Mouse (Mus musculus) heart, postnatal 14 days (tissue): Measurements from ENCODE around the gene Zfp819. TPM values are rescaled to one million over a fixed set of nuclear protein-coding genes. Genes with fewer than 3 reads are reported as not detected.
"Not testable (repeated sequence)": the region's sequence is repeated elsewhere in the genome, so short reads cannot be mapped to it uniquely, and the experiment has no call there.

ENCODE experiments used
- DNase-seq, 2 experiments: peaks; one replicate each; pipeline ENCODE4 v3.0.0; 2021 to 2022
- intact Hi-C: fragments of 180-260 bp; cut with DNase I; formaldehyde crosslinking; loops from one replicate; pipeline ENCODE4 v1.15.1; 2025
- total RNA-seq, 2 experiments: library from RNA; stranded (reverse); gene quantifications; 2 replicates each; pipeline ENCODE4 v1.2.3; 2021

The Zfp819 gene
- total RNA-seq, 2 experiments from 2014 or later: not detected

DNA sequence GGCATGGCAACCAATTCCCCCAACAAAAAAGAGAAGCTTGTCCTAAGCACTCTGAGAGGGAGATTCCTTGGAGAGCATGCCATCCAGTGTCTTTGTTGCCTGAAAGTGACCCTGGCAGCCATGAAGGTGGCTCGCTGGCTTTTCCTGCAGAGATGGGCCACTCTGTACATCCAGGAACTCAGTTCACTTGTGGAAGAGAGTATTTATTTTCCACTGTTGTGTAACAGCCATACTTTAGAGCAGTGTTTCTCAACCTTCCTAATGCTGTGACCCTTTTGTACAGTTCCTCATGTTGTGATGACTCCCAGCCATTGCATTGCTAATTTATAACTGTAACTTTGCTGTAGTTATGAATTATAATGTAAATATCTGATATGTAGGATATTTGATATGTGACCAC, 30.1 kb downstream of the Zfp819 start:
- DNase-seq: no peak
- intact Hi-C loops: no loop called here

DNA sequence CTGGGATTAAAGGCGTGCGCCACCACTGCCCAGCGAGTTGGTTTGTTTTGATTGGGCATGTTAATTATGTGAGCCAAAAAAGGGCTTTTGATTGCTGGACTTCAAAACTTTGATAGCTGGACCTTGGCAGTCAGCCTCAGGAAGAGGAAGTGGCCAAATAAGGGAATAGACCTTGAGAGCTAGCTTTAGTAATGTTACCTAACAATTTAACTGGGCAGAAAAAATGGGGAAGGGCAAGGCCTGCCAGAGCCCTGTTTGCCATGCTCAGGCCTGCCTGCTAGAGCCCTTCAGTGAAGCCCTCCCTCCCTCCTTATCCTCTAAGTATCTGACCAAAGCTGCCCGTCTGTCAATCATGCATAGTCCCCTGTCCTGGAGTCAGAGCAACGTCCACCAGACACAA, 35.6 kb downstream of the Zfp819 start:
- intact Hi-C loops: no loop called here
- no peak for DNase-seq

DNA sequence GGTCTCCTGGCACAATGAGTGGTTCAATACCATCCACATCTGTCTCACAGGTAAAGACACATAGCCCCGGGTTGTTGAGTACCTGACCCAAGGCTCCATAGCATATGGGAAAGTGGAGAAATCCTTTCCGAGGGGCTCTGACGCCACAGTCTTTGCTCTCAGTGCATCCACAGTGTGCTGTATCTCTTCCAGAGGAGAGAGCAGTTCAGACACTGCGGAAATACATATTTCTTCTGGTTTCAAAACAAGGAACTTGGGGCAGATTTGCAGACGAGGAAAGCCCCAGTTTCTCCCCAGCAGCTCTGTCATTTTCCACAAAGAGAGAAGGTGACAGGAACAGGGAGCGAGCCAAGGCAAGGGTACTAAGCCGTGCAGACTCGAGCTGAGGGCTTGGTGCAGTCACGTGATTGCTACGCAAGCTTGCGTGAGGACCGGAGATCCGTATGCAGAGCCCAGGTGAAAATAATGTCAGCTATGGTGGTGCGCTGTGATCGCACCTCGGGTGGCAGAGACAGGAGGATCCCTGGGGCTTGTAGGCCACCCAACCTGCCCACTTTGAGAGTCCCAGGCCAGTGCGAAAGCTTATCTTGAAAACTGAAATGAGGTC, 36.2 kb downstream of the Zfp819 start:
- no peak for DNase-seq
- intact Hi-C loops: no loop called here

DNA sequence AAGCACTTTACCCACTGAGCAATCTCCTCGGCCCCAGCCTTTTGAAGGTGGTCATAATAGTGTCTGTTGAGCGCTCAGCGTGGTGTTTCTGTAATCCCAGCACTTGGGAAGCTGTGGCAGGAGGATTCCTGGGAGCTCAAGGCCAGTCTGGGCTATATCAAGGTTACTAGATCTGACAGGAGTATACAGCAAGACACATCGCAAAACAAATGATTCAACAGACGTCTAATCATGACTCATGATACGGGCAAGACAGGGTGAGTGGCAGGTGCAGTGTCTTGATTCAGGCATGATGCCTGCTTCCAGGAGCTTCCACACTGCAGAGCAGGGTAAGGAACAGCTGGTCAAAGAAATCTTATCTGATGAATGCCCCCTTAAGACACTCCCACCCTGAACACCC, 45.7 kb downstream of the Zfp819 start:
- intact Hi-C loops: no loop called here
- no peak for DNase-seq

DNA sequence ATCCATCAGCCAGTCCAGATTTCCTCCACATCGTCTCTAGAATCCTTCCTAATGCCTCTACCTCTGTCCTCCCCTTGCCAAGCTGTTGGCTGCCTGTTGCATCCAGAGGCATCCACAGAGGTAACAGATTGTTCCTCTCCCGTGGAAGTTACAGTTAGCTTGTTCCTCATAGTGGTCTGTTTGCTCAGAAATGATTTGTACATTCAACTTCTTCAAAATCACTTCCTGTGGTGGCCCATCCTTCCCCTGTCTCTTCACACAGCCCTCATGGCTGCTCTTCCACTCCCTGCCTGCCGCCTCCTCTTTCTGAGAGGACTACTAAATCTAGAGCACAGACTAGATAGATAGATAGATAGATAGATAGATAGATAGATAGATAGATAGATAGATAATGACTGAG, 47.5 kb downstream of the Zfp819 start:
- no peak for DNase-seq
- intact Hi-C loops: no loop called here

DNA sequence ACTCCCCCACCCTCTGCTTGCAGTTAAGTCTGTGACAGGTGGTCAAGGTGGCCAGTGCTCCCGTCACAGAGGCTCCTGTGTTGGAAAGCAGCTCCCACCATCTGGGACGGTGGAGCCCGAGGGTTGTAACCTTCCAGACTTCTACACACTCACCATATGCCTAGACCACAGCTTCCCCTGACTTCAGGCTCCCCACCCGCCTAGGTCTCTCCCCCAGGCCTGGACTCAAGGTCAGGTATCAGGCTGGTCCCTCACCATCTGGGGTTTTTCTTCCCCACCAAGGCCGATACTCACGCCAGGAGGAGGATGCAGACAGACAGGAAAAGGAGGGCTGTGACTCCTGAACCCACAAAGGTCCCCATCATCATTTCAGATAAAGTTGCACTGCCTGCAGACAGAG, 49.3 kb downstream of the Zfp819 start:
- intact Hi-C loops: no loop called here
- DNase-seq: no peak

DNA sequence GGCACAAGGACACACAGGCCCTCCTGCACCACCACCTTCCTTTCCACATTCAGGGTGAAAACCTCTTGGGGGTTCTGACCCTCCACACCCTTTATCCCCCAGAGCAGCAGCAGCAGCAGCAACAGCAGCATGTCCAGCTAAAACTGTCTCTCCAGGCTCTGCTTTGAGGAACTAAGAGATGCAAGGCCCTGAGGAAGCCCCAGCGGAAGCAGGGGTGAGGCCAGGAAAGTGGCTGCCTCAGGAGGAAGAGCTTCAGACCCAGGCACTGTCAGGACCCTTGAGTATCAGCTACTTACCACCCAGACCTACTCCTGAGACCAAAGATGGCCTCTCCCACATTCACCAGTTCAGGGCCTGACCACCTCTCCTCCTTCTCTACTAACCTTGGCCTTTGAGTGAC, 53.0 kb downstream of the Zfp819 start, which contains the start of gene Siglece:
Gene Siglece (minus strand): TSS at position 160 of the 400 bp plus-strand sequence.
- no peak for DNase-seq
- intact Hi-C loops: no loop called here

DNA sequence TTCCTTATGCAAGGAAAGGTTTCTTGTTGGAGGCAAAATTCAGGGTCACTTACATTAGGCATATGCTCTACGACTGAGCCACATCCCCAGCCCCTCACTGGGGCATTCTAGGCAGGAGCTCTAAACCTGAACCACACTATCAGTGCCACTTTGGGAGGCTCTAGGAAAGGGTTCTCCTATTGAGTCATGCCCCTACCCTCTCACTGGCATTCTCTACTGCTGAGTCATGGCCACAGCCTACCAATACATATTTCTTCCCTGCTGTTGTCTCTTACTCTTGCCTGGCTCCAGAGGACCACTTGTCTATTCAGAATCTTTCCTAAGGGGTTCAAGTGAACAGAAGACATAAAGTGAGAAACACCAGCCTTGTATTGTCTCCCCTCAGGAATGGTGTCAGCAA, 55.8 kb downstream of the Zfp819 start:
- DNase-seq: no peak
- intact Hi-C loops: no loop called here

DNA sequence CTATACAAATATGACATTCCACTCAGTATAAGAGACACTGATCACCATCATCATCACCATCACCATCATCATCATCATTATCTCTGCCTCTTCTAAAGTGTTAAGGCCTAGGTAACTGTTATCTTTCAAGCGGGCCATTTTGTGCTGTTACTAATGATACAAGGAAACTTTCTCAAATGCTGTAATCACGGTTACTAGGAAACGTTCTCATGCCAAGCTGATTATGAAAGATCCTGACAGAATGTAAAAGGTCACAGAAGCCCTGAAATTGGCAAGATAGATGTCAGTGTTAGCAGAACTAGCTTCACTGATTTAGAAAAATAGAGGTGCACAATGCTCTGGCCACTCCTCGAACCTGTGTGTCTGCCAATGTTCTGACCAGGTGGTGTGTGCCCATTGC, 60.3 kb downstream of the Zfp819 start:
- DNase-seq, intact Hi-C loops: not testable (repeated sequence)

Other genes with a start within 250 kb of the Zfp819 start
- gene Siglecg, start 199.0 kb upstream of the Zfp819 start, total RNA-seq: under 1 TPM; 0.27 to 0.31 TPM
- not detected for gene Lim2, start 179.5 kb upstream of the Zfp819 start, total RNA-seq
- gene Nkg7, start 170.1 kb upstream of the Zfp819 start, total RNA-seq: not detected
- gene Cldnd2, start 166.4 kb upstream of the Zfp819 start, total RNA-seq: not detected
- 1,000 to 10,000 TPM; 1,151 to 1,177 TPM for gene Etfb, start 163.1 kb upstream of the Zfp819 start, total RNA-seq
- gene Gm45233, start 163.0 kb upstream of the Zfp819 start, total RNA-seq: 1 to 10 TPM in 1 of 2 experiments, under 1 TPM in 1; 0.45 to 1.5 TPM
- 1 to 10 TPM; 2.1 to 3.5 TPM for gene Vsig10l, start 144.0 kb upstream of the Zfp819 start, total RNA-seq
- under 1 TPM; 0.24 to 0.36 TPM for gene Iglon5, start 117.1 kb upstream of the Zfp819 start, total RNA-seq
- gene 4931406B18Rik, start 101.2 kb upstream of the Zfp819 start, total RNA-seq: not detected
- gene Cd33, start 62.7 kb upstream of the Zfp819 start, total RNA-seq: 1 to 10 TPM; 3.7 to 4.1 TPM
- under 1 TPM; 0.98 to 1.00 TPM for gene Zfp658, start 44.9 kb upstream of the Zfp819 start, total RNA-seq
- gene Zfp719, start 27.6 kb upstream of the Zfp819 start, total RNA-seq: 1 to 10 TPM; 5.8 to 7.3 TPM
- not detected for gene Ceacam18, start 27.5 kb downstream of the Zfp819 start, total RNA-seq
- 1 to 10 TPM; 1.2 TPM for gene Siglece, start 53.0 kb downstream of the Zfp819 start, total RNA-seq
- gene Ctu1, start 64.8 kb downstream of the Zfp819 start, total RNA-seq: 1 to 10 TPM; 3.9 to 4.0 TPM
- not detected for gene Klk14, start 83.2 kb downstream of the Zfp819 start, total RNA-seq
- gene Klk13, start 105.4 kb downstream of the Zfp819 start, total RNA-seq: not detected
- not detected for gene Klk12, start 161.7 kb downstream of the Zfp819 start, total RNA-seq
- under 1 TPM in 1 of 2 experiments, not detected in 1; 0.17 TPM for gene Klk11, start 167.4 kb downstream of the Zfp819 start, total RNA-seq
- gene Klk10, start 173.9 kb downstream of the Zfp819 start, total RNA-seq: under 1 TPM; 0.22 to 0.33 TPM
- not detected for gene Klk9, start 184.7 kb downstream of the Zfp819 start, total RNA-seq
- gene Klk8, start 190.4 kb downstream of the Zfp819 start, total RNA-seq: 10 to 100 TPM; 10.6 to 14.2 TPM
- under 1 TPM; 0.19 to 0.20 TPM for gene Klk7, start 204.1 kb downstream of the Zfp819 start, total RNA-seq
- gene Klk6, start 217.3 kb downstream of the Zfp819 start, total RNA-seq: not detected
- gene Klk5, start 234.8 kb downstream of the Zfp819 start, total RNA-seq: not detected